22 mouse cellular contexts compared by ENCODE assay signal in genomic region chr1:170489450-170489849, GRCm38 (mm10).
DNase-seq lines count a peak whose midpoint lies in the region; TF ChIP-seq lines count a peak whose summit lies in the region.
"Had no signal": no experiment of that assay in that cellular context is flagged by ENCODE, and none has a peak within 500 bp of the region (broad histone marks: within the 10 kb centered on the region; RNA-seq: fewer than 3 reads in every experiment).

No protein-coding gene starts in this region.

- H3K4me1 ChIP-seq in olfactory bulb, adult 2 months (ENCODE audit: control insufficient read depth, insufficient read depth, low read length): peaks cover 13% of the 10 kb centered on the region
- H3K4me1 ChIP-seq: liver, embryonic 12.5 days; stomach, embryonic 15.5 days had no signal

- no peak overlapping the region for H3K4me3 ChIP-seq in olfactory bulb, adult 2 months (ENCODE audit: insufficient read depth, low read depth, low read length)
- H3K4me3 ChIP-seq: limb, embryonic 12.5 days; liver, embryonic 12.5 days; midbrain, embryonic 12.5 days; stomach, embryonic 15.5 days had no signal

- no peak for TF ChIP-seq POLR2A in olfactory bulb, adult 2 months (IDR thresholded peaks at IDR 0.05; ENCODE audit: insufficient read depth, low read depth, low read length)

- WGBS in olfactory bulb, adult 2 months: 40% methylated on average over 6 of the region's 6 CpGs

- peak; percentile 29 for DNase-seq in cerebellum, postnatal 25 days
- DNase-seq in cerebellum, postnatal 4 days (ENCODE audit: low spot score in 2 of 2): no peak
- DNase-seq in layer of hippocampus, adult 11-12 months (ENCODE audit: low spot score): peak; percentile 58
- no peak for DNase-seq in layer of hippocampus, postnatal 25 days (ENCODE audit: extremely low spot score in 1 of 2, low spot score in 1 of 2)
- peak; percentile 71 to 83 for DNase-seq in right cerebral cortex, postnatal 10 days (ENCODE audit: low spot score in 2 of 2)
- no peak for DNase-seq in right cerebral cortex, postnatal 14 days
- DNase-seq in kidney, adult 11 months: no peak
- DNase-seq: adrenal gland, postnatal 14 days; cerebellum, adult 9-11 months; gastrocnemius, postnatal 25 days; heart, postnatal 4 days; kidney, adult 2 months; kidney, postnatal 10 days; lung, adult 2 months; lung, postnatal 14 days; thymus, postnatal 36 days had no signal

- peak overlapping the region; percentile 67; the same call in 1 of the 2 replicates for H3K27ac ChIP-seq in olfactory bulb, adult 2 months (ENCODE audit: insufficient read depth, low read depth, low read length)
- H3K27ac ChIP-seq: hindbrain, embryonic 14.5 days; limb, embryonic 12.5 days; liver, embryonic 12.5 days; midbrain, embryonic 12.5 days; stomach, embryonic 15.5 days had no signal

- TF ChIP-seq CTCF in olfactory bulb, adult 2 months (IDR thresholded peaks at IDR 0.05; ENCODE audit: insufficient read depth, low read depth, low read length): no peak

Comparison
In these comparisons a context has a peak if more than half of its experiments do, and no peak if none do; other contexts are left out.
1. DNase-seq: peak in cerebellum, postnatal 25 days (2 of 2), layer of hippocampus, adult 11-12 months (single experiment) and right cerebral cortex, postnatal 10 days (2 of 2); none in cerebellum, postnatal 4 days (0 of 2), layer of hippocampus, postnatal 25 days (0 of 2), right cerebral cortex, postnatal 14 days (single experiment) and kidney, adult 11 months (single experiment).